Mouse (Mus musculus) embryonic facial prominence, embryonic 13.5 days (tissue): Measurements from ENCODE around the gene Epm2a. TPM values are rescaled to one million over a fixed set of nuclear protein-coding genes. Genes with fewer than 3 reads are reported as not detected.
"Not testable (repeated sequence)": the region's sequence is repeated elsewhere in the genome, so short reads cannot be mapped to it uniquely, and the experiment has no call there.

Source experiments
- ATAC-seq: fragments of 200-750 bp; cut with Nextera tagmentation; 2 replicates; pipeline ENCODE4 v1.8.0; 2017; ENCODE audit warnings: low read depth; ENCODE audit not compliant: insufficient number of reproducible peaks, insufficient read depth, low FRiP score, low TSS enrichment
- H3K27ac ChIP-seq: fragments of 300-500 bp; sonication (generic); 2 replicates; pipeline ENCODE4 v1.5.1; 2015; ENCODE audit warnings: moderate library complexity, mild to moderate bottlenecking, inconsistent platforms
- H3K27me3 ChIP-seq: fragments of 300-500 bp; sonication (generic); 2 replicates; pipeline ENCODE4 v1.6.1; 2015; ENCODE audit warnings: mild to moderate bottlenecking, inconsistent platforms
- H3K36me3 ChIP-seq: fragments of 300-500 bp; sonication (generic); 2 replicates; pipeline ENCODE4 v1.6.1; 2015; ENCODE audit warnings: mild to moderate bottlenecking, inconsistent platforms
- H3K4me1 ChIP-seq: fragments of 300-500 bp; sonication (generic); 2 replicates; pipeline ENCODE4 v1.6.1; 2015; ENCODE audit warnings: inconsistent platforms
- H3K4me2 ChIP-seq: fragments of 300-500 bp; sonication (generic); 2 replicates; pipeline ENCODE4 v1.6.1; 2015; ENCODE audit warnings: moderate library complexity, mild to moderate bottlenecking, inconsistent platforms
- H3K4me3 ChIP-seq: fragments of 300-500 bp; sonication (generic); 2 replicates; pipeline ENCODE4 v1.5.1; 2015; ENCODE audit warnings: mild to moderate bottlenecking, inconsistent platforms
- H3K9ac ChIP-seq: fragments of 300-500 bp; sonication (generic); 2 replicates; pipeline ENCODE4 v1.6.1; 2015; ENCODE audit warnings: mild to moderate bottlenecking, inconsistent platforms
- H3K9me3 ChIP-seq: fragments of 300-500 bp; sonication (generic); 2 replicates; pipeline ENCODE4 v1.6.1; 2016; ENCODE audit warnings: inconsistent platforms
- WGBS: fragments of 180-500 bp; shearing (Covaris S2); methylation state at CpG from one replicate; pipeline ENCODE4 v1.1.7; 2015; ENCODE audit warnings: mixed read lengths; 5-methylcytosine and 5-hydroxymethylcytosine counted together
- polyA plus RNA-seq: library from polyadenylated mRNA; unstranded; fragments of >200 nt; fragmentation: Nextera tagmentation; extraction: Ambion mirVana; gene quantifications from 2 replicates; pipeline ENCODE4 v1.2.1, GENCODE M21; 2015

Epm2a gene
- polyA plus RNA-seq, result 0.31 and 0.59 TPM in 2 replicates

- Histone ChIP-seq H3K4me3 (peak within 1 kb of the TSS; percentile 67), H3K27ac (peak within 1 kb of the TSS; percentile 98), H3K4me2 (peak within 1 kb of the TSS; percentile 71), H3K9me3 (no peaks in the 10 kb centered on the region), H3K36me3 (no peaks in the 10 kb centered on the region), H3K4me1 (peaks cover 3% of the 10 kb centered on the region; the same call in 1 of the 2 replicates), H3K9ac (peak within 1 kb of the TSS; percentile 92), H3K27me3 (no peaks in the 10 kb centered on the region)
- under 1% methylated on average over 98 of the region's 106 CpGs for WGBS
- ATAC-seq, result peak; percentile 95
Measured at GRCm38 (mm10) chr10:11343205-11344141, at the start of gene Epm2a. TSS of gene Epm2a (plus strand) at chr10:11343404.

- Histone ChIP-seq H3K9me3 (no peaks in the 10 kb centered on the region), H3K4me2 (no peak overlapping the region), H3K9ac (no peak overlapping the region), H3K4me3 (no peak overlapping the region), H3K27ac (no peak overlapping the region), H3K36me3 (peaks cover 14% of the 10 kb centered on the region), H3K27me3 (no peaks in the 10 kb centered on the region), H3K4me1 (no peaks in the 10 kb centered on the region)
- WGBS, result 94% methylated on average over 6 of the region's 6 CpGs
- no peak for ATAC-seq
Measured at GRCm38 (mm10) chr10:11298418-11298817, 44.8 kb upstream of the Epm2a start.

GRCm38 (mm10) chr10:11305365-11306053 lies 37.7 kb upstream of the Epm2a start:
- no peaks in the 10 kb centered on the region for H3K4me1 ChIP-seq
- WGBS, result 74% methylated on average over 9 of the region's 9 CpGs
- H3K4me2 ChIP-seq, result no peak overlapping the region
- H3K27me3 ChIP-seq, result no peaks in the 10 kb centered on the region
- H3K27ac ChIP-seq, result no peak overlapping the region
- no peak for ATAC-seq
- H3K4me3 ChIP-seq, result no peak overlapping the region
- peaks cover under 1% of the 10 kb centered on the region; the same call in 1 of the 2 replicates for H3K36me3 ChIP-seq
- no peaks in the 10 kb centered on the region for H3K9me3 ChIP-seq
- H3K9ac ChIP-seq, result no peak overlapping the region

- Histone ChIP-seq H3K36me3 (no peaks in the 10 kb centered on the region), H3K9ac (no peak overlapping the region), H3K4me1 (no peaks in the 10 kb centered on the region), H3K4me3 (no peak overlapping the region), H3K27me3 (no peaks in the 10 kb centered on the region), H3K27ac (no peak overlapping the region), H3K4me2 (no peak overlapping the region), H3K9me3 (no peaks in the 10 kb centered on the region)
- WGBS, result 61% methylated on average over 2 of the region's 2 CpGs
- ATAC-seq, result no peak
Measured at GRCm38 (mm10) chr10:11306054-11306367, 37.2 kb upstream of the Epm2a start.

GRCm38 (mm10) chr10:11309866-11310265 lies 33.3 kb upstream of the Epm2a start:
- no peak for ATAC-seq
- Histone ChIP-seq H3K4me3 (no peak overlapping the region), H3K9ac (no peak overlapping the region), H3K27ac (no peak overlapping the region), H3K36me3 (no peaks in the 10 kb centered on the region), H3K4me1 (no peaks in the 10 kb centered on the region), H3K4me2 (no peak overlapping the region), H3K9me3 (no peaks in the 10 kb centered on the region), H3K27me3 (no peaks in the 10 kb centered on the region)
- WGBS, result 88% methylated on average over 1 of the region's 1 CpGs

GRCm38 (mm10) chr10:11310481-11310880 lies 32.7 kb upstream of the Epm2a start:
- no peak overlapping the region for H3K4me3 ChIP-seq
- H3K27ac ChIP-seq, result no peak overlapping the region
- no peak for ATAC-seq
- no peaks in the 10 kb centered on the region for H3K36me3 ChIP-seq
- no peaks in the 10 kb centered on the region for H3K9me3 ChIP-seq
- no peak overlapping the region for H3K9ac ChIP-seq
- H3K4me1 ChIP-seq, result no peaks in the 10 kb centered on the region
- H3K4me2 ChIP-seq, result no peak overlapping the region
- H3K27me3 ChIP-seq, result no peaks in the 10 kb centered on the region

GRCm38 (mm10) chr10:11317856-11318454 lies 25.2 kb upstream of the Epm2a start:
- not testable (repeated sequence) for H3K4me2 ChIP-seq, H3K27me3 ChIP-seq, H3K4me3 ChIP-seq, H3K9ac ChIP-seq, H3K36me3 ChIP-seq, H3K27ac ChIP-seq, H3K9me3 ChIP-seq, ATAC-seq, H3K4me1 ChIP-seq

GRCm38 (mm10) chr10:11319446-11319970 lies 23.7 kb upstream of the Epm2a start:
- Histone ChIP-seq H3K9ac (no peak overlapping the region), H3K4me3 (no peak overlapping the region), H3K27ac (no peak overlapping the region), H3K9me3 (no peaks in the 10 kb centered on the region), H3K4me1 (no peaks in the 10 kb centered on the region), H3K36me3 (no peaks in the 10 kb centered on the region), H3K27me3 (no peaks in the 10 kb centered on the region), H3K4me2 (no peak overlapping the region)
- WGBS, result 84% methylated on average over 1 of the region's 1 CpGs
- ATAC-seq, result no peak

- no peak overlapping the region for H3K4me3 ChIP-seq
- H3K9me3 ChIP-seq, result no peaks in the 10 kb centered on the region
- no peaks in the 10 kb centered on the region for H3K4me1 ChIP-seq
- 70% methylated on average over 7 of the region's 7 CpGs for WGBS
- H3K27me3 ChIP-seq, result no peaks in the 10 kb centered on the region
- no peak for ATAC-seq
- H3K36me3 ChIP-seq, result no peaks in the 10 kb centered on the region
- no peak overlapping the region for H3K4me2 ChIP-seq
- no peak overlapping the region for H3K27ac ChIP-seq
- H3K9ac ChIP-seq, result no peak overlapping the region
Measured at GRCm38 (mm10) chr10:11322316-11322715, 20.9 kb upstream of the Epm2a start.

- 73% methylated on average over 4 of the region's 4 CpGs for WGBS
- H3K9ac ChIP-seq, result no peak overlapping the region
- ATAC-seq, result no peak
Measured at GRCm38 (mm10) chr10:11323202-11323898, 19.9 kb upstream of the Epm2a start.

GRCm38 (mm10) chr10:11326526-11326925 lies 16.7 kb upstream of the Epm2a start:
- H3K27ac ChIP-seq, result no peak overlapping the region
- 89% methylated on average over 3 of the region's 3 CpGs for WGBS
- no peaks in the 10 kb centered on the region for H3K27me3 ChIP-seq
- no peak overlapping the region for H3K4me2 ChIP-seq
- no peak overlapping the region for H3K4me3 ChIP-seq
- H3K9me3 ChIP-seq, result no peaks in the 10 kb centered on the region
- H3K4me1 ChIP-seq, result no peaks in the 10 kb centered on the region
- no peak for ATAC-seq
- no peak overlapping the region for H3K9ac ChIP-seq
- no peaks in the 10 kb centered on the region for H3K36me3 ChIP-seq

More at GRCm38 (mm10) chr10:11323202-11323898, 19.9 kb upstream of the Epm2a start:
- no peaks in the 10 kb centered on the region for H3K36me3 ChIP-seq
- no peaks in the 10 kb centered on the region for H3K27me3 ChIP-seq
- H3K4me3 ChIP-seq, result no peak overlapping the region
- H3K4me2 ChIP-seq, result no peak overlapping the region
- no peaks in the 10 kb centered on the region for H3K9me3 ChIP-seq
- no peaks in the 10 kb centered on the region for H3K4me1 ChIP-seq
- H3K27ac ChIP-seq, result no peak overlapping the region
